Mouse (Mus musculus) lung, adult 2 months (tissue): Measurements from ENCODE around the gene Myo16.

Experiments used
- CTCF ChIP-seq: fragments of 200-500 bp; IDR thresholded peaks from 2 replicates; pipeline ENCODE4 v1.5.1; 2011; ENCODE audit warnings: mild to moderate bottlenecking, low read length, control low read depth; ENCODE audit not compliant: insufficient read depth
- POLR2A ChIP-seq: fragments of 200-500 bp; IDR thresholded peaks from 2 replicates; pipeline ENCODE4 v1.6.1; 2011; ENCODE audit warnings: low read depth, mild to moderate bottlenecking, control low read depth, low read length, borderline replicate concordance; ENCODE audit errors: extremely low read depth

DNA sequence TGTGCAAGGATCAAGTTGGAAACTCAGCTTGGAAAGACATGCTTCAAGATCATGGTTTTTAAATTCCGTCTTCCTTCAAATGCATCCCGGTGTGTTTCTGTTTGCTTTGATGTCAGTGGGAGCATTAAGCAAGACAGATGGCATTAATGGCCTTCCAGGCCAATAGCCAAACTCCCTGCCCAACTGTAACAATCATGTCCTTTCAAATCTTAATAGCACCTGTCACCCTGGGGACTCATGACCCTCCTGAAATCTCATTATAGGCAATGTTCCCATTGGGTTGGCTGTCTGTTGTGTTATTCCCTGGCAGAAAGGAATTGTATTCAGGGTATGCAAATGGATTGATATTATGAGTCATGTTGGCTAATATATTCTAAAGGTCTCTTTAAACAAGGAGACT, 30.3 kb upstream of the Myo16 start:
- no peak for TF ChIP-seq POLR2A
- no peak for TF ChIP-seq CTCF
